Mouse (Mus musculus) stomach, embryonic 14.5 days (tissue): Measurements from ENCODE around the gene C130073F10Rik. TPM values are rescaled to one million over a fixed set of nuclear protein-coding genes. Genes with fewer than 3 reads are reported as not detected.
"Not testable (repeated sequence)": the region's sequence is repeated elsewhere in the genome, so short reads cannot be mapped to it uniquely, and the experiment has no call there.

Experiments used
- ATAC-seq: fragments of 200-750 bp; cut with Nextera tagmentation; 2 replicates; pipeline ENCODE4 v1.8.0; 2017; ENCODE audit warnings: low read depth, moderate TSS enrichment; ENCODE audit not compliant: insufficient number of reproducible peaks, insufficient read depth, low FRiP score
- H3K27ac ChIP-seq: fragments of 300-500 bp; sonication (generic); 2 replicates; pipeline ENCODE4 v1.5.1; 2014; ENCODE audit warnings: mild to moderate bottlenecking, low read length, moderate library complexity, mixed read lengths
- H3K27me3 ChIP-seq: fragments of 300-500 bp; sonication (generic); 2 replicates; pipeline ENCODE4 v1.6.1; 2014; ENCODE audit warnings: low read length, control low read depth, mixed read lengths; ENCODE audit not compliant: control insufficient read depth, insufficient read depth
- H3K36me3 ChIP-seq: fragments of 300-500 bp; sonication (generic); 2 replicates; pipeline ENCODE4 v1.6.1; 2014; ENCODE audit warnings: mild to moderate bottlenecking, control low read depth, low read length, moderate library complexity, mixed read lengths; ENCODE audit not compliant: control insufficient read depth, insufficient read depth
- H3K4me1 ChIP-seq: fragments of 300-500 bp; sonication (generic); 2 replicates; pipeline ENCODE4 v1.6.1; 2014; ENCODE audit warnings: low read length, control low read depth, mixed read lengths; ENCODE audit not compliant: control insufficient read depth, insufficient read depth
- H3K4me2 ChIP-seq: fragments of 300-500 bp; sonication (generic); replicated peaks from 2 replicates; pipeline ENCODE4 v1.6.1; 2014; ENCODE audit warnings: low read depth, low read length, control low read depth
- H3K4me3 ChIP-seq: fragments of 300-500 bp; sonication (generic); 2 replicates; pipeline ENCODE4 v1.5.1; 2014; ENCODE audit warnings: low read depth, low read length, control low read depth
- H3K9ac ChIP-seq: fragments of 300-500 bp; sonication (generic); replicated peaks from 2 replicates; pipeline ENCODE4 v1.6.1; 2014; ENCODE audit warnings: low read depth, mild to moderate bottlenecking, control low read depth, low read length, moderate library complexity, mixed read lengths
- H3K9me3 ChIP-seq: fragments of 300-500 bp; sonication (generic); 2 replicates; pipeline ENCODE4 v1.6.1; 2016; ENCODE audit warnings: low read depth, low read length, control low read depth; ENCODE audit not compliant: control insufficient read depth
- WGBS: fragments of 180-500 bp; shearing (Covaris S2); extraction: QIAGEN DNeasy Blood & Tissue Kit; methylation state at CpG from one replicate; pipeline ENCODE4 v1.1.7; 2014; 5-methylcytosine and 5-hydroxymethylcytosine counted together
- polyA plus RNA-seq: library from polyadenylated mRNA; unstranded; fragments of >200 nt; fragmentation: Nextera tagmentation; extraction: Ambion mirVana; gene quantifications from 2 replicates; pipeline ENCODE4 v1.2.1, GENCODE M21; 2014

Gene C130073F10Rik
- polyA plus RNA-seq, 1 experiment from 2014 or later, result not detected

DNA sequence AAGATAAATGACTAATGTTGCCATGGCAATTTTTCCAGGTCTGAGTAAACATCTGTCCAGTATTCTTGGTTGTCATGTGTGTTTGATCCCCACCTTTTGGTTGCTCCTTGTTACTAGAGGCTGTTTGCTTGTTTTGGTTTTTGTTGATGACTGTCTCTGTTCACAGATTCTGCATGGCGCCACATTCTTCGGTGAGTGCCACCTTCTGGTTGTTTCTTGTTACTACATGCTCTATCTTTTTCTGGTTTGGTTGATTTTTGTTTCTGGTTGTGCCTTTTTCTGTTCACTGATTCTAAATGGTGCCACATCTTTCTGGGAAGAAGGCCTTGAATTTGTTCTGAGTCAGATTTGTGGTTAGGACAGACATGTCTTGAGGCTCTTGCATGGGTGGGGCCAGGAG lies 42.7 kb downstream of the C130073F10Rik start:
- Histone ChIP-seq H3K4me1 (no peaks in the 10 kb centered on the region), H3K4me2 (no peak overlapping the region), H3K4me3 (no peak overlapping the region), H3K9ac (no peak overlapping the region), H3K27me3 (no peaks in the 10 kb centered on the region), H3K27ac (no peak overlapping the region), H3K36me3 (no peaks in the 10 kb centered on the region), H3K9me3 (peaks cover 7% of the 10 kb centered on the region; the same call in 1 of the 2 replicates)
- ATAC-seq, result no peak
- 73% methylated on average over 2 of the region's 2 CpGs for WGBS

DNA sequence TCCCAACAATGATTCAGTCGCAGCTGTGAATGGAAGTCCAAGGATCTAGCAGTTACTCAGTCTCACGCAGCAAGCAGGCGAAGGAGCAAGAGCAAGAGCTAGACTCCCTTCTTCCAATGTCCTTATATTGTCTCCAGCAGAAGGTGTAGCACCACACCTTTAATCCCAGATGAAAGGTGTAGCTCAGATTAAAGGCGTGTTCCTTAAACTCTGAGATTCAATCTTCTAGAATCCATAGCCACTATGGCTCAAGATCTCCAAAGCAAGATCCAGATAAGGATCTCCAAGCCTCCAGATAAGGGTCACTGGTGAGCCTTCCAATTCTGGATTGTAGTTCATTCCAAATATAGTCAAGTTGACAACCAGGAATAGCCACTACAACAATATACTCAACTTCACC lies 49.7 kb downstream of the C130073F10Rik start, which contains the start of gene B020004J07Rik:
TSS of gene B020004J07Rik (minus strand) at position 101 of the 400 bp plus-strand sequence.
- not testable (repeated sequence) for H3K4me1 ChIP-seq, H3K27me3 ChIP-seq, H3K9me3 ChIP-seq, H3K27ac ChIP-seq, H3K4me2 ChIP-seq, ATAC-seq, H3K9ac ChIP-seq, H3K36me3 ChIP-seq, H3K4me3 ChIP-seq
- WGBS, result 85% methylated on average over 3 of the region's 4 CpGs

Other genes starting within 250 kb of the C130073F10Rik start
- gene Leprot, start 246.1 kb downstream of the C130073F10Rik start, polyA plus RNA-seq, result 90.1 and 92.3 TPM in 2 replicates
- 3.0 and 3.7 TPM in 2 replicates for gene Lepr, start 176.4 kb downstream of the C130073F10Rik start, polyA plus RNA-seq
- gene B020004J07Rik, start 49.8 kb downstream of the C130073F10Rik start, polyA plus RNA-seq, result not detected in 2 replicates
- not detected in 2 replicates for gene Gm12800, start 15.3 kb upstream of the C130073F10Rik start, polyA plus RNA-seq
- not detected in 2 replicates for gene Gm12794, start 46.6 kb upstream of the C130073F10Rik start, polyA plus RNA-seq
- not detected in 2 replicates for gene Gm12790, start 87.3 kb upstream of the C130073F10Rik start, polyA plus RNA-seq
- not detected in 2 replicates for gene Gm12789, start 92.8 kb upstream of the C130073F10Rik start, polyA plus RNA-seq
- 16.5 and 18.5 TPM in 2 replicates for gene Pde4b, start 193.8 kb upstream of the C130073F10Rik start, polyA plus RNA-seq